Mouse (Mus musculus) c-Kit-negative CD71-positive TER-119-positive erythroid progenitor cells, embryonic 14.5 days (primary cell): ENCODE measurements around the gene Tfe3.
"Not testable (repeated sequence)": the region's sequence is repeated elsewhere in the genome, so short reads cannot be mapped to it uniquely, and the experiment has no call there.

ENCODE experiments used
- DNase-seq: peaks from one replicate; pipeline ENCODE4 v3.0.0-alpha.2; 2013; ENCODE audit warnings: low read depth, low spot score

The Tfe3 gene

DNA sequence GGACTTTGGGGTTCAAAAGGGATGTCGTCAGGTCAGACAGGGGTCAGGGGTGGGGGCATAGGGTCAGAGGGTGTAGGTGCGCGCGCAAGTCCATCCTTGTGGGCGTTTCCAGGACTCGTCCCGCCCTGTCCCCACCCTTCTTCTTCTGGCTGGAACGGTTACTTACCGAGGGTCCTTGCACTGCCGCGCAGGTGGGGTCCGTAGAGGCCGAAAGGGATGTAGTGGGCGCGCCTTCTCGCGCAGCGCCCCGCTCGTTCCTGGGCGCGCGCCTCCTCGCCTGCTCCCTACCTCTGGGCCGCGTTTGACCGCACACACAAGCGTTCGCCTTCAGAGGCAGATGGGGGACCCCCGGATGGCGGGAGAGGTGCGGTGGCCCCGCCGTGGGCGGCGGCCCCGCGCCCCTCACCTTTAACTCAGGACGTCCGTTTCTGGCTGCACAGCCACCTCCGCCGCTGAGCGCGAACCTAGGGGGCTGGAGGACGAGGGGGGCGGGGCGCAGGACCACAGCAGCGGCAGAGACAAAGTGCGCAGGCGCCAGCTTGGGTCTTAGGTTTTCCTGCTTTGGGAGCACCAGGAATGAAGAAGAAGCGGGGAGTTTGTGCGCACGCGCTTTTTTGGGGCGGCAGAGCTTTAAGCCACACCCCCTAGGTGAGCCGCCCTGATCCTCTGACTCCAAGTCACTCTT is 11.8 kb upstream of the Tfe3 start, which contains the start of gene Ccdc120:
TSS of gene Ccdc120 (minus strand) at position 474 of the 685 bp plus-strand sequence.
- DNase-seq, result no peak

DNA sequence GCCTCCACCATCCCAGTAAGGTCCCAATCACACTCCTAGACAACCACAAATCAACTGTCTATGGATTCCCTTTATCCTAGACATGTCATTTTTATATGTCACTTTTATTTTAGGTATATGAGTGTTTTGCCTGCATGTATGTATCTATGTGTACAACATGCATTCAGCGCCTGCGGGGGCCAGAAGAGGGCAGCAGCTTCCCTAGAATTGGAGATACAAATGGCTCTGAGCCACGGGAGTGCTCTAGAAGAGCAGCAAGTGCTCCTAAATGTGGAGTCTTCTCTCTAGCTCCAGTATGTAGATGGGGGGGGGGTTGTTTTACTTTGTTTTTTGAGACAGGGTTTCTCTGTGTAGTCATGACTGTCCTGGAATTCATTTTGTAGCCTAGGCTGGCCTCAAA is 8.7 kb upstream of the Tfe3 start:
- DNase-seq, result not testable (repeated sequence)

DNA sequence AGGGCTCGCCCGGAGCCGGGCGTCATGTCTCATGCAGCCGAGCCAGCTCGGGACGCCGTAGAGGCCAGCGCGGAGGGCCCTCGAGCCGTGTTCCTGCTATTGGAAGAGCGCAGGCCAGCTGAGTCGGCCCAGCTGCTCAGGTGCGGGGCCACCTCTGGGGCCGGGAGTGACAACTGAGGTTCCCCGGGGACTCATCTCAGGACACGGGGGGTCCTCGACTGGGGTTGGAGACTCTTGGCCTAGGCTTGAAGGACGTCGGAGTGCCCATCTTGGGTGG is 499 bp downstream of the Tfe3 start:
- DNase-seq, result no peak

DNA sequence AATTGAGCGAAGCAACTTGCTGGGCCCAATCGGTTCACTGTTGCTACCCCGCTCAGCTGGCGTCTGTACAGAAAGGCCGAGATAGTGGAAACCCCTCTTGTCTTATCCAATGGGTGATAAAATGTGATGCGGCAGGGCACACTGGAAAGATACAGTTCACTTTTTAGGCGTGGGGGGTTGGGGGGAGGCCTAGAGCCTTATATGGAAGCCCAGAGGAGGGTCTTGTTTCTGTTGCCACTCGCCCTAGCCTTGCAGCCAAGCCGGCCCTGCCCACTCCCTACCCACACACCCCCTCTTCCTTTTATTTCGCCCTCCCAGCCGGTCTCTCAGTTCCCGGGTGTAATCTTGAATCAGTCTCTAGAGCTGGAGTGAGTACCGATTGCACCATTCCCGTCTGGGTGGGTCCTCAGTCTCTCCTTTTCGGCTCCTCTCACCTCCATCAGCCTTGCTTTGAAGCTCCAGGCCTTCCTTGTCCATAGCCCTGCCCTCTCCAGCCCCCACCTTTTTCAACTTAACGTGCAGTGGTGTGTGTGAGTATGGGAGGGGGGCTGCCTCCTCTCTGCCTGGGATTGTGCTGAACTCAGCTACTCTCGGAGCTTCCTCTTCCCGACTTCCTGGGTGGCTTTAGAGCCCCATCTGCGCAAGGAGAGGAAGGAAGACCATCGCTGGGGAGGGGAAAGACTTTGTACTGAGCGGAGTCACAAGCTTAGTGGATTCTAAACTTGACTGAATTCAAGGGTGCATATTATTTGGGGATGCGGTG is 1.5 kb downstream of the Tfe3 start:
- no peak for DNase-seq

DNA sequence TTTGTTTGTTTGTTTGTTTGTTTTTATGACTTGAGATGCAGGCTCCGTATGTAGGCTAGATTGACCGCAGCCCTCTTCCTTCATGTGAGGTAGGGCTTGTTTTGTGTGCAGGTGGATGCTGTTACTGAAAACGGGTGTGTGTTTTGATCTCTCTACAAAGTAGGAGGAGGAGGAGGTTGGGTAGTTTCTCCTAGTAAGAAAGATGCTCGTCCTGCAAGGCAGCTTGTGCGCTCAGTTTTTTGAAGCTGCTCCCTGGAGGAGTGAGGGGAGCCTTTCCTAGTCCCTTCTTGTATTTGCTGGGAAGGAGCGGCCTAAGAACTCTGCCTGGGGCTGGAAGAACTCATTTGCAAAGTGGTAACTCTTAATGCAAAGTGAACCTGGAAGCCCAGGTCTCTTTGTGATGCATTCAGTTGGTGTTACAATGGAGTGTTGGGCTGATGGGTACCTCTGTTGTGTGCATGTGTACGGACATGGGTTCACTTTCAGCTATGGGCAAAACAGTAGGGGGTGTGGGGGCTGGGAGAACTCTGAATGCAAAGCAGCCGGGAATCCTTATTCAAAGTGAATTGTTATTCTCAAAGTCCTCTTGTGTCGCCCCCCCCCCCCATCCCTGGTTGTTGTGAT is 2.4 kb downstream of the Tfe3 start:
- no peak for DNase-seq

DNA sequence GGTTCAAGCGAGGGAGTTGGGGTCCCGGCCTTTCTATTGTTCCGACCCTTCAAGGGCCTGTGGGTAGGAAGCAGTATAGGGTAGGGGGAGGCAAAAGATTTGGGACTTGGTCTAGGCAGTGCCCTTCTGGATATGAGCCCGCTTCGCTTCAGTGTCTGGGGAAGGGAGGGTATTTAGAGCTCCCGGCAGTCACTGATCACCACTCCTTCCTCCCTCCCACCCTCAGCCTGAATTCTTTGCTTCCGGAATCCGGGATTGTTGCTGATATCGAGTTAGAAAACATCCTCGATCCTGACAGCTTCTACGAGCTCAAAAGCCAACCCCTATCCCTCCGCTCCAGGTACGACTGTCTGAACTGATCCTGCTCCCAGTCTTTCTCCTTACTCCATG is 2.9 kb downstream of the Tfe3 start:
- no peak for DNase-seq

DNA sequence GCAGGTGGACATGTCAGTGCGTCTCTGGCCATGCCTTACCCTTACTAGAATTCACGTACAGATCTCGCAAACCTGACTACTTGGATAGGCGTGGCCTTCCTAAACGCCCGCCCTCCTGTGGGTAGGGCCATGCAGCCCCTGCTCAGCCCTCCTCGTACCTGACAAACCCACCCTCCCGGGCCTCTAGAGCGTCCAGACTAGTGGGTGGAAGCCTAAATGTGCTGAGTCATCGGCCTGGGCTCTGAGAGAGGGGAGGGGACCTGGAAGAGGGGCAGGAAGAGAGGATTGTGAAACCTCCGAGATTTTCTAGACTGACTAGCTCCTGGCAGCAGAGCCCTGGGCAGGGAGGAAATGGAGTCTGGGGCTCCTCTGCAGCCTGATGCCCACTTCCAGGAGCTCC is 3.4 kb downstream of the Tfe3 start:
- DNase-seq, result no peak

DNA sequence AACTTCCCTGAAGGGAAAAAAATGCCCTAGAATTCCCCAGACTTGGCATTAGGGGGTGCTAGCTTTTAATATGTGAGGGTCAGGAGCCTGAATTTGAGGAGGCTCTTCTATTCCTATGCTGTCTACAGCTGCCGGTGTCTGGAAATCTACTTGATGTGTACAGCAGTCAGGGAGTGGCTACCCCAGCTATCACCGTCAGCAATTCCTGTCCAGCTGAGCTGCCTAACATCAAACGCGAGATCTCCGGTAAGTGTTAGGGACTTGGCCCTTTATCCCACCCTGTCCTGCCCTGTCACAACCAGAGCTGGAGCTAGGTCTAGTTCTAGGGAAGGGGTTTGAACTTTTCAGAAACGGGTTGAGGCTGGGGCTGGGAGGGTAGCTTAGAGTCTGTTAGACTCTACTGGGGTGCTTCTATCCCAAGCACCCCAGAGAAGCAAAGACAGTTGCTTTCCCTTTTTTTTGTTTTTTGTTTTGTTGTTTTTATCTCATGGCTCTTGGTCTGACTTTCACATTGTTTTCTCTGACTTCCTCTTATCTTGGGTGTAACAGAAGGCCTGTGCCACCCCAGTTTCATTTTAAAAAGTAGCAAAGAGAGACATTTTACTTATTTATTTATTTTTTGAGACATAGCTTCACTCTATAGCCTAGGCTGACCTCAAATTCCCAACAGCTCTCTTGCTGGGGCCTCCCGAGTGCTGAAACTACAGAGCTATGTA is 7.1 kb downstream of the Tfe3 start:
- no peak for DNase-seq

DNA sequence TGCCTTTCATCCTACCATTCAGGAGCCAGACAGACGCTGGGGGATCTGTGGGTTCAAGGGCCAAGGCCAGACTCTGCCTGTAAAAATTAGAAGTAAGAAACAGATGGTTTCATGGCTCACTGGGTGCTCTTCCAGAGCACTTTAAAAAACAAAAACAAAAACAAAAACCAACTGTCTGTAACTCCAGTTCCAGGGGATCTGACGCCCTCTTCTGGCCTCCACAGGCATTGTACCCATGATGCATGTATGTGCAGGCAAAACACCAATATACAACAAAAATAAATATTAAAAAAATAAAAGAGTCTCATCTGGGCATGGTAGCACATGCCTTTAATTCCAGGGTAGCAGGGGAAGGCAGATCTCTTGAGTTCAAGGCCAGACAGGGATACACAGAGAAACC is 10.4 kb downstream of the Tfe3 start:
- no peak for DNase-seq

DNA sequence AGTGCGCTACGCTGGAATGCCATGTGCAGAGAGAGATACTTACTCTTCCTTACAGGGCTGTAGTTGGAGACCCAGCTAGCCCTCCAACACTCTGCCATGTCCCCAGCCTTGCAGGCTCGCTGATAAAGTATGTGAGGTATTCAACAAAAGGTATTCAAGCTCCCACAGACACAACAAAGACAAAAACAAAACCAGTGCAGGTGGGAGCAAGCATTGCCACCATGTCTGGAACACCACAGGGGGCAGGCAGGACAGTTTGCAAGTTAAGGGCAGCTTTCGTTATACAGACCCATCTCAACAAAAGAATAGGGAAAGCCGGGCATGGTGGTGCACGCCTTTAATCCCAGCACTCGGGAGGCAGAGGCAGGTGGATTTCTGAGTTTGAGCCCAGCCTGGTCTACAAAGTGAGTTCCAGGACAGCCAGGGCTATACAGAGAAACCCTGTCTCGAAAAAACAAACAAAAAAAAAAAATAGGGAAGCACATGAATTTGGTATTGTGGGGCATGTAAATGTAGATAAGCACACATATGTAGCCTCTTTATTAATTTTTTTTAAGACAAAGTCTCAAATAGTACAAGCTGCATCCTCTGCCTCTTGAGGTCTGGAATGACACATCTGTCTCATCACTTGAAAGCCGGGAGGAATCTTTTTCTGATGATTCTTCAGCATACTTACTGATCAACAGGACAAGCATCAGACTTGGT is 13.3 kb downstream of the Tfe3 start:
- no peak for DNase-seq

DNA sequence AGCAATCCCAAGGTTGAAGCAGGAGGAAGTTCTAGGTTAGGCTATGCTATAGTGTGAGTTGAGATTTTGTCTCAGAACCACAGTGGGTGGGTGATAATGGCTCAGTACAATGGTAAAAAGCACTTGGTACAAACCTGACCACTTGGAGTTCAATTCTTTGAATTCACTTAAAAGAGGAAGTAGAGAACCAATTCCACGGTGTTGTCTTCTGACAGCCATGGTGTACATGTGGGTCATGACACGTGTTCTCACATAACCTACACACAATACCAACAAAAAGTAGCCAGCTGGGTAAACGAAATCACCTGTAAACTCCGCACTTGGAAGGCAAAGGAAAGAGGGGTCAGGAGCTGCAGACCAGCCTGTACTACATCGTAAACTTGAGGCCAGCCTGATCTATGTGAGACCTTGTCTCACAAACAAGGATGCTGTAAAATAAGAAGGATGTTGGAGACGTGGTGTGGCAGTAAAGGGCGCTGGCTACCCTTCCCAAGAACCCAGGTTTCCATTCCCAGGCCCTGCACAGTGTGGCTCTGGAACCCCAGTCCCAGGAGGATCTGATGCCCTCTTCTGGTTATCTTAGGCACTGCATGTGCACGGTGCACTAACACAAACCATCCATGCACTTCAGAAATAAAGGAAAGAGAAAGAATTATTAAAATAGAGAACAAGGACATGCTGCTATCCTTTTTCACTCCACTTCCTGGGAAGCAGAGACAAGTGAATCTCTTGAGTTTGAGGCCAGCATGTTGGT is 14.1 kb downstream of the Tfe3 start:
- DNase-seq, result no peak

DNA sequence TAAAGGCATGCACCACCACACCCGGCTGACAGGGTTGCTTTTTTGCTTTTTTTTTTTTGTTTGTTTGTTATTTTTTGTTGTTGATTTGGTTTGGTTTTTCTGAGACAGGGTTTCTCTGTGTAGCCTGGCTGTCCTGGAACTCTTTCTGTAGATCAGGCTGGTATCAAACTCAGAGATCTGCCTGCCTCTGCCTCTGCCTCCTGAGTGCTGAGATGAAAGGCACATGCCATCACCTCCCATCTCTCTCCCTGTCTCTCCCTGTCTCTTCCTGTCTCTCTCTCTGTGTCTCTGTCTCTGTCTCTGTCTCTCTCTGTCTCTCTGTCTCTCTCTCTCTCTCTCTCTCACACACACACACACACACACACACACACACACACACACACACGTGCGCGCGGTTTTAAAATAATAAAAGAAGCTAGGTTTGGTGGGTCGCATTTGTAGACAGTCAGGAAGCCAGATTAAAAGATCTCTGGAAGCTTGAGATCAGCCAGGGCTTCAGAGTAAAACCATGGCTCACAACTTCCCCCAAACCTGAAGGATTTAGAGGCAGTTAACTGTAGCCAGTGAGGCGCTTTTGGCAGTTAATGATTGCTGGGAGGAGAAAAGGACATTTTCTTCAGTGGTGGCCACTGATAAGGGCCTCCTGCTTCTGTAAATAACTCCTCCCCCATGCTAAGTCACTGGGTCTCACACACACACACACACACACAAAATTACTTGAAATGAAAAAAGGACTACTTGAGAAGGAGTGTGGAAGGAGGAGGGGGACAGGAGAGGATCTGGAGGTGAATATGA is 16.3 kb downstream of the Tfe3 start:
- DNase-seq, result no peak

DNA sequence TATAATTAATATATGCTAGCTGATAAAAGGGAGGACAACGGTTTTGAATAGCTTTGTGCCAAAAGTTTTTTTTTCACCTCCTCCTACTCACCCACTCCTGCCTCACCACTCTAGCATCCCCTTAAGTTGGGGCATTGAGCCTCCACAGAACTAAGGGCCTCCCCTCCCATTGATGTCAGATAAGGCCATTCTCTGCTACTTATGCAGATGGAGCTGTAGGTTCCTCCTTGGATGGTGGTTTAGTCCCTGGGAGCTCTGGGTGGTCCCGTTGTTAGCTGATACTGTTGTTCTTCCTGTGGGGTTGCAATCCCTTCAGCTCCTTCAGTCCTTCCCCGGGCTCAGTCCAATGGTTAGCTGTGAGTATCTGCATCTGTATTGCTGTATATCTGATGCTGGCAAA is 16.9 kb downstream of the Tfe3 start:
- no peak for DNase-seq

DNA sequence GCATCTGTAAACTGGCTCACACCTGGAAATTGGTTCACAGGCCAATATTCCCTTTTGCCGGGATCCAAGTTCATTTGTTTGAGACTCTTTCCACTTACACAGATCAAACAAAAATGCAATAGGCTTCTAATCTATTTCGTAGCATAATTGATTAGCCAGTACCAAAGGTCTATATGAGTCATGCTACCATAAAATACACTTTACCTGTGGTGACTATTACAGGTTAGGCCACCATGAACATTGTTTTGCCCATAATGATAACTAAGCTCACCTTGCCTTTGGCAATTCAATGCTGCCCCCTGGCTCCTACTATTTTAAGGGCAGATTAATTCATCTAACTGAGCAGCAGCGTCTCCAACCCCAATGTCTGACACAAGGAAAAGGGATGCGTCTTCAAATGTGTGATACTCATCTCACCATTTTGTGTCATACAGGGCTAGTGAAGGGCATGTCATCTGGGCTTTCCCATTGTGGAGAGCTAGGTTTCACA is 20.3 kb downstream of the Tfe3 start:
- no peak for DNase-seq

DNA sequence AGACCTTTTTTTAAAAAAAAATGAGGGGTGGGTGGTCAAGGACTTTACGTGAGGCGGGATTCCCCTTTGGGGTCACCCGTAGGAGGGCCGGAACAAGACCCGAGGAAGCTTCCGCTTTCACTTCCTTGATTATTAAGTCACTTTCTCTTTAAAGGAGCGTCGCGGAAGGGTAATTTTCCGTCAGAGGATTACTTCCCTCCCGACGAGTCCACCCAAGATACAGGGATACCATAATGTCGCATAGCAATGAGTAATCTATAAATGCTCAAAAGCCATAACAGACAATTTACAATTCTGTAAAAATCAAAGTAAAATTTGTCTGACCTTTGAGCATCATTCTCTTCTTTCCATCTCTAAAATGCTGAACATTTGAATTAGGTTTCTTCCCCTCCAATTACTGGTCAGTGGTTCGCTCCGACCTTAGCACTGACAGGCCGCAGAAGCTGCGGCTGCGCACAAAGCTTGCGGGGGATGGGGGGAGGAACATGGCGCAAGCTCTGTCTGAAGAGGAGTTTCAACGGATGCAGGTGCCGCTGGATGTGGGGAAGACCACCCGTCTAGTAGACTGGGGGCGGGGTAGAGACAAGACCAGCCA is 27.3 kb downstream of the Tfe3 start, which contains the start of gene Gripap1:
TSS of gene Gripap1 (plus strand) at position 224 of the 595 bp plus-strand sequence.
- DNase-seq, result peak; percentile 76

DNA sequence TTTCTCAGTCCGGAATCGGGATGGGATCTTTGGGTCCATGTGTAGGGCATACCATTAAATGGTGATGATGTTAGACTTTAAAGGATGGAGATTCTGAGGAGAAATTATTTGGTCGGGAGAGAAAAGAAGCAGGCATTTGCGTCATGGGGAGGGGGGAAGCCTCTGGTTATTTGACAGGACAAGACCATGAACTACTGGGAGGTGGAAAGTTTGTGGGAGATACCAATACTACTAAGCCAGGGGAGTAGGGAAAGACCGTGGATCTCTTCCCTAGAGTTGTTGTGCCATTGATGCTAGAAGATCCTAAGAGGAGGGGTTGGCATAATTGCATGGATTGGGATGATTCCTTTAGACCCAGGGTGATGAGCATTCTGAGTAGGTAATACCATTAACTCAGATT is 27.9 kb downstream of the Tfe3 start:
- no peak for DNase-seq

DNA sequence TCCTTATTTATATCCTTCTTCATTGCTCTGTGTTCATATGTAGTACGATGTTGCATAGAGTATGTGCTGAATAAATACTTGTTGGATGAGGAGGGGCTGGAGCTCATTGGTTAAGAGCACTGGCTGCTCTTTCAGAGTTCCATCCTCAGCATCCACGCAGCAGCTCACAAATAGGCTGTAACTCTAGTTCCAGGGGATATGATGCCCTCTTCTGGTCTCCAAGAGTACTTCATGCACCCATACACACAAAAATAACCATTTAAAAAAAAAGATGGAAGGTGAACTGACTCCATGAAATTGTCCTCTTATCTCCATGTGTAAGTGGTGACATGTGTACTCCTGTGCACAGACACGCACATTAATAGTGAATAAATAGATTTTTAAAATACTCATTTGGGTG is 31.0 kb downstream of the Tfe3 start:
- DNase-seq, result no peak

DNA sequence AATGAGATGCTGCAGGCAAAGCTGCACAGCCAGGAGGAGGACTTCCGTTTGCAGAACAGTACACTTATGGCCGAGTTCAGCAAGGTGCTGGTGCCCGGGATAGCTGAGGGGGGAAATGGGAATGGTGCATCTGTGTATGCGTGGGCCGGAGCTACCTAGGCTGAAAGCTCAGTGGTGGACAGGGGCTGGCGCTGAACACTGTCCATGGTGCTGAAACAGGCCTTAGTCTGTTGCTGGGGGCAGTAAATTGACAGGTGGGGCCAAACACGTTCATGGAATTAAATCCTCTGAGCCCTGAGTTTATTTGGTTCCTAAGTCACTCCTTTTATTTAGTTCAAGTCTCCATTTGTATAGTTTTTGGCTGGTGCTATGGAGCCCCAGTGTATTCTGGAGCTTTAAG is 32.7 kb downstream of the Tfe3 start:
- DNase-seq, result no peak

DNA sequence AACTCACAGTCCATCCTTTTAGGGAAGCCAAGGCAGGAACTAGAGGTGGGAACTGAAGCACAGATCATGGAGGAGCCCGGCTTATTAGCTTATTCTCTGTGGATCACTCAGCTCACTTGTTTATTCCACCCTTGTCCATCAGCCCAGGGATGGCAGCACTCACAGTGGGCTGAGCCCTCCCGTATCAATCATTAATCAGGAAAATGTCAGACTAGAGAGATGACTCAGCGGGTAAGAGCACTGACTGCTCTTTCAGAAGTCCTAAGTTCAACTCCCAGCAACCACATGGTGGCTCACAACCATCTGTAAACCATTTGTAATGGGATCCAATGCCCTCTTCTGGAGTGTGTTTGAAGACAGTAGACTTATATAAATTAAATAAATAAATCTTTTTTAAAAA is 35.0 kb downstream of the Tfe3 start:
- no peak for DNase-seq

DNA sequence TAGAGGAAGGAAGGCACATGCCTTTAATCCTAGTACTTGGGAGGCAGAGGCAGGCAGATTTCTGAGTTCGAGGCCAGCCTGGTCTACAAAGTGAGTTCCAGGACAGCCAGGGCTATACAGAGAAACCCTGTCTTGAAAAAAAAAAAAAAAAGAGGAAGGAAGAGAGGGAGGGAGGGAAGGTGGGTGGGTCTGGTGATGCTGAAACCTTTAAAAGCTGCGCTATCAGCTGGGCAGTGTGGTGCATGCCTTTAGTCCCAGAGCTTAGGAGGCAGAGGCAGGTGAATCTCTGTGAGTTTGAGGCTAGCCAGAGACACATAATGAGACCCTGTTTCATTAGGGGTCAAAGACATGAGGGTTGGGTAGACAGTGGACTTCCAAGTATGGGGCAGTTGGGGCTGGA is 39.8 kb downstream of the Tfe3 start:
- not testable (repeated sequence) for DNase-seq
